Mouse (Mus musculus) E14TG2a.4 (cell line): Measurements from ENCODE around the gene Zc3h12a.

Source experiments
- H3K27me3 ChIP-seq: 2 replicates; pipeline ENCODE4 v1.6.1; 2014; ENCODE audit warnings: low read length, control low read depth; ENCODE audit not compliant: insufficient read depth
- H3K36me3 ChIP-seq: 2 replicates; pipeline ENCODE4 v1.6.1; 2014; ENCODE audit warnings: low read length, control low read depth; ENCODE audit not compliant: insufficient read depth
- H3K4me1 ChIP-seq: replicated peaks from 2 replicates; pipeline ENCODE4 v1.6.1; 2014; ENCODE audit warnings: low read depth, low read length, control low read depth
- H3K4me3 ChIP-seq: replicated peaks from 2 replicates; pipeline ENCODE4 v1.5.1; 2014; ENCODE audit warnings: mild to moderate bottlenecking, low read length
- H3K9me3 ChIP-seq: 2 replicates; pipeline ENCODE4 v1.6.1; 2014; ENCODE audit warnings: low read length, control low read depth
- CTCF ChIP-seq: conservative IDR thresholded peaks from 2 replicates; pipeline ENCODE4 v1.5.1; 2014; ENCODE audit warnings: low read length
- NANOG ChIP-seq: IDR thresholded peaks from 2 replicates; pipeline ENCODE4 v1.6.1; 2014; ENCODE audit warnings: borderline replicate concordance, low read length, mixed read lengths
- POU5F1 ChIP-seq: IDR thresholded peaks from 2 replicates; pipeline ENCODE4 v1.6.1; 2014; ENCODE audit warnings: low read length, borderline replicate concordance

Gene Zc3h12a

GRCm38 (mm10) chr4:125096066-125096465 lies 31.6 kb downstream of the Zc3h12a start:
- Histone ChIP-seq H3K4me3 (no peak overlapping the region), H3K4me1 (peaks cover 63% of the 10 kb centered on the region), H3K9me3 (0 out of 2 replicates have a peak, but pooled peaks cover 4% of the 10 kb centered on the region), H3K27me3 (no peaks in the 10 kb centered on the region), H3K36me3 (peaks cover 30% of the 10 kb centered on the region)
- no peak for TF ChIP-seq NANOG
- TF ChIP-seq POU5F1: no peak
- no peak for TF ChIP-seq CTCF

GRCm38 (mm10) chr4:125093031-125093430 lies 34.6 kb downstream of the Zc3h12a start:
- Histone ChIP-seq H3K4me1 (peaks cover 39% of the 10 kb centered on the region), H3K27me3 (no peaks in the 10 kb centered on the region), H3K9me3 (0 out of 2 replicates have a peak, but pooled peaks cover 4% of the 10 kb centered on the region), H3K36me3 (peaks cover 60% of the 10 kb centered on the region), H3K4me3 (no peak overlapping the region)
- TF ChIP-seq CTCF (no peak), NANOG (no peak), POU5F1 (no peak)

- Histone ChIP-seq H3K36me3 (peaks cover 60% of the 10 kb centered on the region), H3K4me1 (peaks cover 23% of the 10 kb centered on the region), H3K27me3 (no peaks in the 10 kb centered on the region), H3K4me3 (peak overlapping the region; percentile 89), H3K9me3 (no peaks in the 10 kb centered on the region)
- TF ChIP-seq CTCF: no peak
- no peak for TF ChIP-seq NANOG
- TF ChIP-seq POU5F1: no peak
Observed at GRCm38 (mm10) chr4:125085346-125085841, 42.2 kb downstream of the Zc3h12a start.

- TF ChIP-seq POU5F1 (no peak), CTCF (no peak), NANOG (no peak)
- peak within 1 kb of the TSS; percentile 89 for H3K4me3 ChIP-seq
- peaks cover 53% of the 10 kb centered on the region for H3K36me3 ChIP-seq
- H3K27me3 ChIP-seq: no peaks in the 10 kb centered on the region
- H3K4me1 ChIP-seq: peaks cover 23% of the 10 kb centered on the region
- no peaks in the 10 kb centered on the region for H3K9me3 ChIP-seq
Observed at GRCm38 (mm10) chr4:125084403-125085345, 43.0 kb downstream of the Zc3h12a start, which contains the start of gene Meaf6. TSS of gene Meaf6 (plus strand) at chr4:125085134.

GRCm38 (mm10) chr4:125078698-125079097 lies 48.9 kb downstream of the Zc3h12a start:
- peaks cover 68% of the 10 kb centered on the region for H3K36me3 ChIP-seq
- no peaks in the 10 kb centered on the region for H3K27me3 ChIP-seq
- no peak overlapping the region for H3K4me3 ChIP-seq
- peaks cover 6% of the 10 kb centered on the region for H3K4me1 ChIP-seq
- H3K9me3 ChIP-seq: no peaks in the 10 kb centered on the region
- TF ChIP-seq CTCF (no peak), NANOG (no peak), POU5F1 (no peak)

GRCm38 (mm10) chr4:125077700-125078099 lies 49.9 kb downstream of the Zc3h12a start:
- H3K27me3 ChIP-seq: no peaks in the 10 kb centered on the region
- H3K4me1 ChIP-seq: no peaks in the 10 kb centered on the region
- no peak for TF ChIP-seq NANOG
- no peak for TF ChIP-seq CTCF
- no peak for TF ChIP-seq POU5F1
- H3K36me3 ChIP-seq: peaks cover 77% of the 10 kb centered on the region
- no peaks in the 10 kb centered on the region for H3K9me3 ChIP-seq
- no peak overlapping the region for H3K4me3 ChIP-seq
